18 mouse cellular contexts compared by ENCODE assay signal in genomic region chr7:118845141-118845540, GRCm38 (mm10).
"Had no signal": no experiment of that assay in that cellular context is flagged by ENCODE, and none has a peak within 500 bp of the region (broad histone marks: within the 10 kb centered on the region; RNA-seq: fewer than 3 reads in every experiment).

No protein-coding gene starts in this region.

- H3K9ac ChIP-seq: kidney, embryonic 15.5 days; liver, embryonic 14.5 days; midbrain, embryonic 13.5 days; neural tube, embryonic 12.5 days; neural tube, embryonic 15.5 days had no signal

- ATAC-seq: midbrain, embryonic 13.5 days had no signal

- H3K4me1 ChIP-seq: midbrain, embryonic 13.5 days; neural tube, embryonic 12.5 days had no signal

- H3K27ac ChIP-seq: kidney, embryonic 15.5 days; left cerebral cortex, adult 2 months; liver, embryonic 14.5 days; midbrain, embryonic 13.5 days; neural tube, embryonic 12.5 days; neural tube, embryonic 15.5 days had no signal

- H3K4me3 ChIP-seq: kidney, embryonic 15.5 days; left cerebral cortex, adult 2 months; midbrain, embryonic 13.5 days; neural tube, embryonic 12.5 days; neural tube, embryonic 15.5 days had no signal

- H3K27me3 ChIP-seq: kidney, embryonic 15.5 days; midbrain, embryonic 13.5 days; neural tube, embryonic 12.5 days; neural tube, embryonic 15.5 days had no signal

- H3K4me2 ChIP-seq: kidney, embryonic 15.5 days; midbrain, embryonic 13.5 days; neural tube, embryonic 12.5 days; neural tube, embryonic 15.5 days had no signal

- H3K9me3 ChIP-seq: kidney, embryonic 15.5 days; midbrain, embryonic 13.5 days; neural tube, embryonic 12.5 days; neural tube, embryonic 15.5 days had no signal

- DNase-seq: kidney, adult 11 months; kidney, adult 8-10 months; kidney, postnatal 10 days; kidney, postnatal 36 days; layer of hippocampus, postnatal 36 days; lung, adult 18-20 months; lung, postnatal 14 days; lung, postnatal 4 days; right cerebral cortex, adult 18-20 months; right cerebral cortex, postnatal 14 days; right cerebral cortex, postnatal 4 days; thymus, postnatal 25 days had no signal
